Mouse (Mus musculus) layer of hippocampus, postnatal 10 days (tissue): ENCODE measurements around the gene D130043K22Rik. TPM values are rescaled to one million over a fixed set of nuclear protein-coding genes. Genes with fewer than 3 reads are reported as not detected.
A peak's percentile ranks its signal among the peaks of the same experiment; 100 is the strongest.

ENCODE experiments used
- DNase-seq, 2 experiments: peaks; one replicate each; pipeline ENCODE4 v3.0.0; 2021; ENCODE audit warnings: low spot score in 2 of 2
- long read RNA-seq: library from polyadenylated mRNA; stranded (forward); transcript quantifications from one replicate; pipeline ENCODE4 v2.0.0, GENCODE M21; 2023
- total RNA-seq, 2 experiments: library from RNA; stranded (reverse); gene quantifications; 2 replicates each; pipeline ENCODE4 v1.2.3; 2021

Gene D130043K22Rik
- 10 to 100 TPM; 28.2 to 31.4 TPM for total RNA-seq
- long read RNA-seq, full-length matches to known transcripts = 3 of 8 reads
- long read RNA-seq, partial matches to known transcripts = 3 of 8 reads
- long read RNA-seq, other reads (novel, unspliced or antisense) = 2 of 8 reads

DNA sequence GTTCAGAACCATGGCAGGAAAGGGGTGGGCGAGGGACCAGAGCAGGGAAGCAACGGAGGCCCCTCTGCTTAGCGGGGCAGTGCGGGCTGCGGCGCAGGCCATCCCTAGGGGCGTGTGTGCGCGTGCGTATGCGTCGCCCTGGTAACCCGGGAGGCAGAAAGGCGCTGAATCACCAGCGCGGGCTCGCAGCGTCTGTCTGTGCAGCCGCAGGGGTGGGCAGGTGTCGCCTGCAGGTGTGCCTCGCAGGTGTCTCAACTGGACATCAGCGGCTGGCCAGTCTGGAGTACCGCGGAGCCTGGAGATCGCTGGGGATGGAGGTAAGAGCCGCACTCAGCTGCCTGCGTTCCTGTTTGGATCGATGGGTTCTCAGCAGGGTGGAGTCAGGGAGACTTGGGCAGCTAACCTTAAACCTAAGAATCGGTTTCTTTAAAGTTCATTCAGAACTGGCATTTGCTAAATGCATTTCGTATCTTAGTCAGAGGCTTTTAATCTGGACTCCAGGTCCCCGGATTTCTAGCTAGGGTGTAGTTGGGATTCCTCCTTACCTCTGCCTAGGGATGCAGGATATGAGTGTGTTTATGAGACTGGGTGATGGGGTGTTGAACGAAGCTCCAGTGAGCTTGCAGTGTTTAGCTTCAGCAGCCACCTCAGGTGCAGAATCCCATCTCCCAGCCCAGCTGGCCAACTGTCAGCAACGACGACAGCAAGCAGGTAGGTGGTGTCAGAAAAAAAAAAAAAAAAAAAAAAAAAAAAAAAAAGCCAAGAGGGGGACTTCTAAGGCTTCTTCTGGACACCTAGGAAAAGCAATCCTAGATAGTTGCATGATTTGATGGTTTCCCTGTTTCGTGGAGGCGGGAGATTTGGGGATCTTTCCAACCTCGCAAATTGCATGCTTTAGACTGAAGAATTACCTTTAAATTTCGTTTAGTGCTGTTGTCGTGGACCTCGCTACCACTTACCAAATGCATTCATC is at the start of gene D130043K22Rik:
Gene D130043K22Rik, plus strand, starts transcription at position 153 of the 973 bp plus-strand sequence.
- DNase-seq = peak; percentile 58 to 73

GRCm38 (mm10) chr13:24798686-24799085 is 46.2 kb upstream of the D130043K22Rik start:
- DNase-seq = no peak

DNA sequence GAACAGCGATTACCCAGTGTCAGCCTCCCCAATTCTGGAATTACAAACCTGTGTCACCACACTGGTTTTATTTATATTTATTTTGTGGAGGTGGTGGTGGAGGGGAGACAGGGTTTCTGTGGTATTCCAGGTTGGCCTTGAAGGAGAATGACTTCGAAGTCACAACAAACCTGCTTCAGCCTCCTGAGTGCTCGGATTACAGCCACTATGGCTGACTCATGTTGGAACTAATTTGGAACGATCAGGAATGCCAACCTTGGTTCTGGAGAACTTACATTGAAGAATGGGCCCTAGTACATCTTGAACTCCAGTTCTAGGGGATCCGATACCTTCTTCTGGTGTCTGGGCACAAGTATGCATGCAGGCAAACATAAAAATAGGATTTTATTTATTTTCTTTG is 45.6 kb upstream of the D130043K22Rik start:
- no peak for DNase-seq

DNA sequence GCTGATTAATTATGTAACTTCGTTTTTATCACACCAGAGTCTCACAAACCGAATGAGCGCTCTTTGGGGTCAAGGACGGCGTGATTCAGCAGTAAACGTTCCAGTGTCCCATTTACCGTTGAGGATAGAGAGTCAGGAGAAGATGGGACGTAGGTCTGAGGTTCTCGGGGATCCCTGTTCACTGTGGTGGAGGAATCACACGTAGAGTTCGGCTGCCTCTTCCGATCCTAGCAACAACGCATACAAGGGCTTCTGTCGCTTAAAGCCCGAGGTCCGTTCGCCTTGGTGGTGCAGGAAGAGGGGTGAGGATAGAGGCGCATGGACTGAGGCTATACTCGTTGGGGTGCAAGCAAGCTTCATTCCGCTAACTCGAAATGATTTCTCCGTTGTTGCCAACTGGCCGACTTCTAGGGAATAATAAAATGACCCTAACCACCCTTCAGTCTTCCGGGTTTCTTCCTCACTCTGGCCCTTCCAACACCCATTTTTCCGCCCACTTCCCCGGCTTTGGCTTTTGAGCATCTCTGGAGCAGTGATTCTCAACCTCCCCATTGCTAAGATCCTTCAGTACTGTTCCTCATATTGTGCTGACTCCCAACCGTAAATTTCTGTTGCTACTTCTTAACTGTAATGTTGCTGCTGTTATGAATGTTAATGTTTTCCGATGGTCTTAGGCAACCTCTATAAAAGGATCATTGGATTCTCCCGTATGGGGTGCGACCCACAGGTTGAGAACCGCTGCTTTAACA is 44.8 kb upstream of the D130043K22Rik start:
- DNase-seq = peak; percentile 41 to 56

DNA sequence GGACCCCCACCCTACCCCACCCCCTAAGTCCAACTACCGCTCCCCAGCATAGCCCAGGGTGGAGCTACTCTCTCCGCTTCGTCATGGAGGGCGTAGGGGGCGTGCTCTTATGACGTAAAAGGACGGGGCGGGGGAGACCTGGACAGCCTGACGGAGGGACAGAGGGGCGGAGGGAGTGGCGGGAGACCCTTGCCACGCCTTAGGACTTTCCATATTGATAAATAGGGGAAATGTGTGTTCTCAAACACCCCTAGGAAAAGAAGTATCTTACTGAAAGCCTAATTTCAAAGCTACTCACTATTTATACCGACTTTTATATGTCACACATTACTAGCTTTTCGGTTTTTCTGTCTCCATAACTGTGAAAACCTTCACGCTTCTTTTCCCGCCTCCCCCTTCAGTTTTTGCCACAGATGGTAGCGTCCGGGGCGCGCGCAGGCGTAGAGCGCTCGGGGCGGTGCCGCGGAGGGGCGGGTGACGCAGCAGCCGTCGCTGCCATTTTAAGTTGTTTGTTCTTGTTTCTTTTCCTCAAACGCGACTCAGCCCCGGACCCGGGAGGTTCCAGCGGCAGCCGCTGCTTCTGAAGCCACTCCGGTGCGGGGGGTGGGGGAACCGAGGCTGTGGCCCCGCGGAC is 44.1 kb upstream of the D130043K22Rik start:
- peak; percentile 94 for DNase-seq

DNA sequence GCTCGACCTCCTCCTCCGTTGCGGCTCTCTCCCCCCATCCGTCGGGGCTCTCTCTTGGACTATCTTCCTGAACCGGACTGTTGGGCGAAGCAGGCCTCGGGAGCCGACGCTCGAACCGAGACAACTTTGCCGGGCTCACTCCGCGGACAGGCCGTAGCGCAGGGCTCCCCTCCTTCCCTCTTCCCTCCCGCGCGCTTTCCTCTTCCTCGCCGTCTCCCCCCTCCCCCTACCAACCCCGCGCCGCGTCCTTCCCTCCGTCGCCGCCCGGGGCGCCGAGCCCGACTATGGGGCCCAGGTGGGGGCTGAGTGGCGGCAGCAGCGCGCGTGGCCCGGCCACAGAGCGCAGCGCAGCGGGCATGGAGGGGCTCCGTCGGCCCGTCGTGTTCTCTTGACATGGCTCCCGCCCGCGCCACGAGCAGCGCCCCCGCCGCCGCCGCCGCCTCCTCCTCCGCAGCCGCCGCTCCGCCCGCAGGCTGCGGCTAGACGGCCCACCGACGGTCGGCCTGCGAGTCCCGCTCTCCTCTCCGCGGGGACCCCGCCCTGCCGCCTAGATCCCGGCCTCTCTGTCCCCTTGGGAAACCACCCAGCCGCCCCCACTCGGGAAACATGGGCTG is 43.5 kb upstream of the D130043K22Rik start, which contains the start of gene BC005537:
Gene BC005537, plus strand, starts transcription at position 350 of the 614 bp plus-strand sequence.
- peak; percentile 67 to 74 for DNase-seq

GRCm38 (mm10) chr13:24802131-24802691 is 42.7 kb upstream of the D130043K22Rik start:
- DNase-seq = peak; percentile 33 to 41

DNA sequence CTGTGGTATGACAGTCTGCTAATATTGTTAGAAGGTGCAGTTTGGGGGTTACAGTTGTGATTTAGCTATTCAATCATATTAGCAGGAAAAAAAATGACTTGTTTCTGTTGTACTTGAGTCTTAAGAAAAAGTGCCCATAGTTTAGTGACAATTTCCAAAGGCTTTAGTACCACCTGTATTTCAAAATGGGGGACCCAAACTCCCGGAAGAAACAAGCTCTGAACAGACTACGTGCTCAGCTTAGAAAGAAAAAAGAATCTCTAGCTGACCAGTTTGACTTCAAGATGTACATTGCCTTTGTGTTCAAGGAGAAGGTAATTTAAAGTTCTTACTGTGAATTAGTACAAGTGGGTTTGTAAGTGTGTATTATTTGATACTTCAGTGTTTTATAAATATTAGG is 41.7 kb upstream of the D130043K22Rik start:
- DNase-seq = no peak

DNA sequence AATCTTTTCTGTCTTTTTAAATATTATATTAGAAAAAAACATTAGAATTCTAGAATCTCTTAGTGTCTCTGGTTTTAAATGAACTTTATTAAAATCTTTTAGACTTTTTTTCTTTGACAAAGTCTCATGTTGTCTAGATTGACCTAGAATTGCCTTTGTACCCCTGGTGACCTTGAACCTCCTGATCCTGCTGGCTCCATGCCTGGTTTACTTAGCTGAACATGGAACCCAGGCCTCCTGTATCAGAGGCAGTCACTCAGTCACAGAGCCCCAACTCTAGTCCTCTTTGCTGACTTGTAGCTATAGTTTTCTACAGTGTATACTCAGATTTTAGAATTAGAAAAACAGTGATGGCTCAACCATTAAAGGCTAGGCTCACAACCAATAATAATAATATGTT is 38.9 kb upstream of the D130043K22Rik start:
- DNase-seq = no peak

- DNase-seq = no peak
Observed at GRCm38 (mm10) chr13:24812521-24812920, 32.4 kb upstream of the D130043K22Rik start.

GRCm38 (mm10) chr13:24814616-24815015 is 30.3 kb upstream of the D130043K22Rik start:
- no peak for DNase-seq

DNA sequence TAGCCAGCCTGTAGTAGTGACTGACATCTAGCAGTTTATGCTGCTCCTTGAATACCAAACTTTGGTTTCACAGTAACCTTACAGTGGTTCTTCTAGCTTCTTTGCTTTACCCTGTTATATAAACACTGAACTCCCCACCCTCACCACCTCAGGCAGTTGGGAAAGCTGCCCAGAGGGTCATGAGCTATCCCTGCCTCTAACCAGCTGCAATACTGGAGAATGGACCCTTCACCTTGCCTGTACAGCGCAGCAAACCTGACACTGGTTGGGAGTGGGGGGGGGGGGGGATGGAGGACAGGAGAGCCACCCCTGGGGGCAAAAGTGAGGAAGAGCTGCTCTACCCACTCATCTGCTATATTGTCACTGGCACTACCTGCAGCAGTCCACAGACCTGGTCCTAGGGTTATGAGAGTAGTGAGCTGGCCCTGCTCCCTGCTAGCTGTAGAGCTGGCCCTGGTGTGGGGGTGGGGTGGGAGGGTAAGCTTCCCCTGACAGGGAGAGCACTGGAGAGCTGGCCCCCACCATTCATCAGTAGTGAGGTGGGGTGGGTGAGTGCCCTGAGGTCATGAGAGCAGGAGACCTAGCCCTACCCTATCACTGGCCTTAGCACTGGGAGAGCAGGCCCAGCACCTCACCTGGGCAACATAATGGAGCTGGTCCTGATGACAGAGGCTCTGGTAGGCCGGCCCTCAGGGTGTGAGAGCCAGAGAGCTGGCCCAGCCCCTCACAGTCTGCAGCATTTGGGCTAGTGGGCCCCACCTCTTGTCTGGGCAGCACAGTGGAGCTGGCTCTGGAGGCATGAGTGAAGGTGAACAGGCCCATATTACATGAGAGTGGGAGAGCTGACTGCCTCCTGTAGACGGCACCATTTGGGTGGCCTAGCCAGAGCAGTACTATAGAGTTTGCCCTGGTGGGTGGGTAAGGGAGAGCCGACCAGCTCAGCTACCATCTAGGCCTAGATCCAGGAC is 28.5 kb upstream of the D130043K22Rik start:
- no peak for DNase-seq

DNA sequence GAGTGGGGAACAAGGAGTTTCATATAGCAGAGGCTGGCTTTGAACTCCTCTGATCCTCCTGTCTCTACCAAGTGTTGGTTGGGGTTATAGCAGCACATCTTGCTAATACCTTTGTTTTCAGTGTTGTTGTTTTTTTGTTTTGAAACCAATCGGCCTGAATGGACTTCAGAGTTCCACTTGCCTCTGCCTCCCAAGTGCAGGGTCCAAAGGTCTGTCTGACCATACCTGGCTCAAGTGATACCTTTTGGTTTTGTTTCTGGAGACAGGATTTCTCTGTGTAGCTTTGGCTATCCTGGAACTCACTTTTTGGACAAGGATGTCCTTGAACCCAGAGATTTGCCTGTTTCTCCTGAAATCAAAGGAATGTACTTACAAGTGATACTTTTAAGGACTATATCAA is 25.0 kb upstream of the D130043K22Rik start:
- DNase-seq = no peak

DNA sequence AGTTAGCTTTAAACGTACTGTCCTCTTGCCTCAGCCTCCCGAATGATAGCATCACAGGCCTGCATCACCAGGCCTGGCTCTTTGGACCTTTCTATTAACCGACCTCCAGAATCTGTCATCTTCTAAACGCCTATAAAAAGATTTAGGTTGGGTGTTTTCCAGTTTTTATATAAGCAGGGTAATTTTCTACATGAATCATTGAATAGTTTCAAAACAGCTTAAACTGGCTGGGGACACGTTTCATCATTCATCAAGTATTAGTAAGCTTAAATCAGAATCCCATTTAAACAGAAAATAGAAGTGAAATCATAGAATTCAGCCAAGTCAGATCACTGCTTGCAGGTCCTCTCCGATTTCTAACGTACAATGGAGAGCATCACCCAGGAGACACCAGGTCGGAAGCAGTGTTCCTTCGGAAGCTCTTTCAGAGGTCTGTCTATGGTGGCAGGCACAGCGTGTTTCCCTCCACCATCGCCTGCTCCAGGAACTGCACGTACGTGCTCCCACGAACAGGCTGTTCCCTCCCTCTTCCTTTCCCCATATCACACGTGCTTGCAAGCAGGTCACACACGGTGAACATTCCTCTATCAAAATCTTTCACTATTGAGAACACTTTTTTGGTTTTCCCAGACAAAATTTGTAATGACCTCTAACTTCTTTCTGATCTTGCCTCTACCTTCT is 22.1 kb upstream of the D130043K22Rik start:
- DNase-seq = peak in 1 of 2 experiments; percentile 36

DNA sequence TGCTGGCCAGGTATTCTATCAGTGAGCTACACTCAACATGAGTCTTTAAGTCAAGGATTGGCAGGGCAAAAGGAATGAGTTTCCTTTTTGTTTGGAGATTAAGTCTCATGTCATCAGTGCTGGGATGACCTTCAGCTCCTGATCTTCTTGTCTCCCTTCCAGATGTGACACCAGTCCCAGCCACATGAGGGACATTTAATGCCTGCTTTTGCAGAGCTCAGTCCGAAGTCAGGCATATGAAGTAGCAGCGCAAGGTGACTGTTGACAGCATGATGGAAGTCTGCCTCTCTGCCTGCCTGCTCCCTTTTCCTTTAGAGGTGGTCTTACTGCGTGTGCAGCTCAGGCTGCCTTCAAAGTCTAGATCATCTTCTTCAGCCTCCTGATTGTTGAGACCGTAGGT is 20.3 kb upstream of the D130043K22Rik start:
- DNase-seq = no peak

- DNase-seq = no peak
Observed at GRCm38 (mm10) chr13:24825587-24825986, 19.3 kb upstream of the D130043K22Rik start.

GRCm38 (mm10) chr13:24826116-24826515 is 18.8 kb upstream of the D130043K22Rik start:
- no peak for DNase-seq

- no peak for DNase-seq
Observed at GRCm38 (mm10) chr13:24830756-24831352, 14.1 kb upstream of the D130043K22Rik start.
